ENCODE assay signal across 17 mouse cellular contexts in genomic region chr14:49719678-49720077, GRCm38 (mm10).
"Had no signal": no experiment of that assay in that cellular context is flagged by ENCODE, and none has a peak within 500 bp of the region (broad histone marks: within the 10 kb centered on the region; RNA-seq: fewer than 3 reads in every experiment).

No protein-coding gene starts in this region.

- H3K27me3 ChIP-seq: lung, embryonic 15.5 days; megakaryocyte, embryonic 14.5 days; midbrain, embryonic 13.5 days; midbrain, embryonic 15.5 days; neural tube, embryonic 12.5 days; stomach, embryonic 15.5 days had no signal

- H3K4me1 ChIP-seq: lung, embryonic 15.5 days; megakaryocyte, embryonic 14.5 days; midbrain, embryonic 13.5 days; midbrain, embryonic 15.5 days; neural tube, embryonic 12.5 days; stomach, embryonic 15.5 days had no signal

- ATAC-seq: lung, postnatal 0 days; midbrain, embryonic 13.5 days; midbrain, embryonic 15.5 days had no signal

- H3K9ac ChIP-seq: lung, embryonic 15.5 days; midbrain, embryonic 13.5 days; midbrain, embryonic 15.5 days; neural tube, embryonic 12.5 days; stomach, embryonic 15.5 days had no signal

- H3K9me3 ChIP-seq: lung, embryonic 15.5 days; megakaryocyte, embryonic 14.5 days; midbrain, embryonic 13.5 days; midbrain, embryonic 15.5 days; neural tube, embryonic 12.5 days; stomach, embryonic 15.5 days had no signal

- H3K27ac ChIP-seq: lung, embryonic 15.5 days; macrophage; midbrain, embryonic 13.5 days; midbrain, embryonic 15.5 days; neural tube, embryonic 12.5 days; stomach, embryonic 15.5 days; stomach, postnatal 0 days had no signal

- H3K4me2 ChIP-seq: lung, embryonic 15.5 days; midbrain, embryonic 11.5 days; midbrain, embryonic 13.5 days; midbrain, embryonic 15.5 days; neural tube, embryonic 12.5 days; stomach, embryonic 15.5 days had no signal

- H3K36me3 ChIP-seq: lung, embryonic 15.5 days; midbrain, embryonic 13.5 days; midbrain, embryonic 15.5 days; neural tube, embryonic 12.5 days; stomach, embryonic 15.5 days had no signal

- DNase-seq: lung, adult 2 months; lung, postnatal 14 days; lung, postnatal 36 days; right cerebral cortex, postnatal 14 days; thymus, adult 2 months; thymus, postnatal 25 days; thymus, postnatal 4 days had no signal

- H3K4me3 ChIP-seq: lung, embryonic 15.5 days; megakaryocyte, embryonic 14.5 days; midbrain, embryonic 13.5 days; midbrain, embryonic 15.5 days; neural tube, embryonic 12.5 days; stomach, embryonic 15.5 days had no signal
